Mouse (Mus musculus) adrenal gland (tissue): ENCODE results near the gene Skap1.
"Not testable (repeated sequence)": the region's sequence is repeated elsewhere in the genome, so short reads cannot be mapped to it uniquely, and the experiment has no call there.

ENCODE experiments used
- intact Hi-C: fragments of 180-260 bp; cut with DNase I; formaldehyde crosslinking; loops from one replicate; pipeline ENCODE4 v1.15.1; 2025

The Skap1 gene

GRCm38 (mm10) chr11:96776068-96776467, 311.7 kb downstream of the Skap1 start:
- intact Hi-C loops, result no loop called here

GRCm38 (mm10) chr11:96776968-96777962, 312.9 kb downstream of the Skap1 start, which contains the start of gene Snx11:
Gene Snx11, minus strand, starts transcription at chr11:96777559.
- intact Hi-C loops, result no loop called here

- intact Hi-C loops, result not testable (repeated sequence)
These were observed 313.8 kb downstream of the Skap1 start for GRCm38 (mm10) chr11:96778061-96778627.

- intact Hi-C loops, result loop anchor here (5.0 kb wide), 1 partner anchor 82 kb away; no protein-coding TSS in a partner anchor
These were observed 315.9 kb downstream of the Skap1 start for GRCm38 (mm10) chr11:96780306-96780705.

GRCm38 (mm10) chr11:96781425-96781824, 317.0 kb downstream of the Skap1 start:
- intact Hi-C loops, result loop anchor here (5.0 kb wide), 1 partner anchor 81 kb away; no protein-coding TSS in a partner anchor

GRCm38 (mm10) chr11:96784847-96785246, 320.5 kb downstream of the Skap1 start:
- intact Hi-C loops, result loop anchor here (5.0 kb wide), 1 partner anchor 77 kb away; no protein-coding TSS in a partner anchor

GRCm38 (mm10) chr11:96786731-96787450, 322.5 kb downstream of the Skap1 start:
- intact Hi-C loops, result no loop called here

- intact Hi-C loops, result no loop called here
These were observed 324.7 kb downstream of the Skap1 start, which contains the start of gene Cbx1 for GRCm38 (mm10) chr11:96788871-96789795. Gene Cbx1, plus strand, starts transcription at chr11:96789127.

GRCm38 (mm10) chr11:96789990-96790389, 325.6 kb downstream of the Skap1 start:
- intact Hi-C loops, result no loop called here

- intact Hi-C loops, result no loop called here
These were observed 326.3 kb downstream of the Skap1 start for GRCm38 (mm10) chr11:96790681-96791080.

GRCm38 (mm10) chr11:96795491-96795890, 331.1 kb downstream of the Skap1 start:
- intact Hi-C loops, result no loop called here

- intact Hi-C loops, result no loop called here
These were observed 331.7 kb downstream of the Skap1 start for GRCm38 (mm10) chr11:96796081-96796480.

GRCm38 (mm10) chr11:96796586-96796985, 332.2 kb downstream of the Skap1 start:
- intact Hi-C loops, result no loop called here

GRCm38 (mm10) chr11:96799511-96799910, 335.1 kb downstream of the Skap1 start:
- intact Hi-C loops, result no loop called here

- intact Hi-C loops, result no loop called here
These were observed 341.2 kb downstream of the Skap1 start for GRCm38 (mm10) chr11:96805606-96806005.

GRCm38 (mm10) chr11:96808066-96808465, 343.7 kb downstream of the Skap1 start:
- intact Hi-C loops, result no loop called here
